Mouse (Mus musculus) thymus, postnatal 25 days (tissue): ENCODE measurements around the gene Chchd1.

Experiments
- DNase-seq: peaks from one replicate; pipeline ENCODE4 v3.0.0; 2022

Chchd1 gene

GRCm38 (mm10) chr14:20702741-20703381 lies at the start of gene Chchd1:
TSS of gene Chchd1 (plus strand) at chr14:20703006.
- peak; percentile 82 for DNase-seq

- DNase-seq: no peak
These were observed 48.0 kb upstream of the Chchd1 start for GRCm38 (mm10) chr14:20654690-20655421.

GRCm38 (mm10) chr14:20655731-20656130 lies 47.1 kb upstream of the Chchd1 start:
- no peak for DNase-seq

GRCm38 (mm10) chr14:20656361-20656760 lies 46.4 kb upstream of the Chchd1 start, which contains the start of gene Myoz1:
TSS of gene Myoz1 (minus strand) at chr14:20656540.
- no peak for DNase-seq

GRCm38 (mm10) chr14:20658326-20658725 lies 44.5 kb upstream of the Chchd1 start:
- peak; percentile 15 for DNase-seq

GRCm38 (mm10) chr14:20658902-20659301 lies 43.9 kb upstream of the Chchd1 start:
- DNase-seq: no peak

- no peak for DNase-seq
These were observed 43.1 kb upstream of the Chchd1 start for GRCm38 (mm10) chr14:20659687-20660086.

DNA sequence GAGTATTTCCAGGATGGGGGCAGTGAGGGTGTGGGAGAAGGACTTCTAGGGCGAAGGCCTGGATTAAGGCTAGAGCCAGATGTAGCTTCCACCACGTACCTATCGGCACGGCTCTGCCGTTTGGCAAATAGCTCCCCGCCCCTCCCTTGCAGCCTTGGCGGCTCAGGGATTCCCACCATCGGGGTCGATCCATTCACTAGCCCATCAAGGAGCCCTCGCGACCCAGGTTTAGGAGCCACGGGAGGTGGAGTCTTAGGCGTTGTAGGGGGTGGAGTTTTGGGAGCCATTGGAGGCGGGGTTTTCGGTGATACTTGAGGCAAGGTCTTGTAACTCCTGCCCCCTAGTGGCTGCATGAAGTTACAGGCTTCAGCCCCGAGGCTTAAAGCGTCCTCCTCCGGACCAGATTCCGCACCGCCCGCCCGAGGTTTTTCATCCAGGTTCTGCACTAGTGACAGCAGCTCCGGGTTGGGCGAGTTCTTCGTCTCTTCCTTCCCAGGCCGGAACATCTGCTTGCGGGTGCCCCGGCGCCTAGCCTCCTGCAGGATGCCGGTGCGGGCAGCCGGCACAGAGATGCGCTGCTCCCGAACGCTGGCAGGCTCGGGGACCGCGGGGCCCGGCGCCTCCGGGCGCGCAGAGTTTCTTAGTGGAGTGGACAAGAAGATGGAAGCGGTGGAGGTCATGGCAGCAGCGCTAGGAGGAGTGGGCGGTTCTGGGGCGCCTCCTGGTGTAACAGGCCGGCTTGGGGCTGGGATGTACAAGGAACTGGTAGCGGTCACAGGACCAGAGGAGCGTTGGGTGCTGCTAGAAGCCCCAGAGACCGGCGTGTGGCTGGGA lies 41.8 kb upstream of the Chchd1 start:
- DNase-seq: peak; percentile 92

GRCm38 (mm10) chr14:20661661-20662331 lies 41.0 kb upstream of the Chchd1 start:
- peak; percentile 11 for DNase-seq

DNA sequence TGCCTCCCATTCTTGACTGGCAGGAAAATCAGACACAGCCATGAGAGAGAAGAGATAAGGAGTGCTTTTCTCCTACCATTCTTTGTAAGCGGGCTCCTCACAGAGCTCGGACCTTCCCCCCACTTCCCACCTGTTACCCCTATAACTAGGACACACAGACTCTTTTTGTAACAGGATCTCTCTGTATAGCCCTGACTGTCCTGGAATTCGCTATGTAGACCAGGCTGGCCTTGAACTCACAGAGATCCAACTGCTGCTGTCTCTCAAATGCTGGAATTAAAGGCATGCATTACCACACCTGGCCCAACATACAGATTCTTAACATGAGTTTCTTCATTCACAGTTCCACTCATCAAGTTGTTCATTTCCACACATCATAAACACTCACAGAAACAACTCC lies 40.1 kb upstream of the Chchd1 start:
- DNase-seq: no peak

- DNase-seq: no peak
These were observed 39.2 kb upstream of the Chchd1 start for GRCm38 (mm10) chr14:20663601-20664000.

GRCm38 (mm10) chr14:20664436-20664835 lies 38.4 kb upstream of the Chchd1 start:
- DNase-seq: no peak

GRCm38 (mm10) chr14:20667469-20667868 lies 35.3 kb upstream of the Chchd1 start:
- no peak for DNase-seq

GRCm38 (mm10) chr14:20668154-20668810 lies 34.5 kb upstream of the Chchd1 start, which contains the start of gene Synpo2l:
TSS of gene Synpo2l (minus strand) at chr14:20668354.
- DNase-seq: no peak

GRCm38 (mm10) chr14:20672990-20673389 lies 29.8 kb upstream of the Chchd1 start:
- DNase-seq: peak; percentile 38

DNA sequence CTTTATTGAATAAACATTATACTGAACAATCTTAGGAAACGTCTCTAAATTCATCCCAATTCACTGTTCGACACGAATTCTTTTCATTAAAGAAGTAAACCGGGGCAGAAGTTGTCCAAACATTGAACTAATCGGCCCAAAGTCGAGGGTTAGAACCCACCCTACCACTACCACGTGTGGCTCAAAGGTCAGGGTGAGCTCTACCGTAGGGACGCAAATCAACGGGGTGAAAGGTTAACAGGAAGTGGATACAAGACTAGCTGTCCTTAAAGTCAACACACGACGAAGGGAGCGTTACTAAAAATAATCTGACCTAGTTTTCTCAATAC lies 29.1 kb upstream of the Chchd1 start:
- peak; percentile 36 for DNase-seq

- peak; percentile 97 for DNase-seq
These were observed 28.6 kb upstream of the Chchd1 start, which contains the start of gene Sec24c for GRCm38 (mm10) chr14:20674064-20674833. TSS of gene Sec24c (plus strand) at chr14:20674308.

- DNase-seq: no peak
These were observed 24.9 kb upstream of the Chchd1 start for GRCm38 (mm10) chr14:20677906-20678305.

DNA sequence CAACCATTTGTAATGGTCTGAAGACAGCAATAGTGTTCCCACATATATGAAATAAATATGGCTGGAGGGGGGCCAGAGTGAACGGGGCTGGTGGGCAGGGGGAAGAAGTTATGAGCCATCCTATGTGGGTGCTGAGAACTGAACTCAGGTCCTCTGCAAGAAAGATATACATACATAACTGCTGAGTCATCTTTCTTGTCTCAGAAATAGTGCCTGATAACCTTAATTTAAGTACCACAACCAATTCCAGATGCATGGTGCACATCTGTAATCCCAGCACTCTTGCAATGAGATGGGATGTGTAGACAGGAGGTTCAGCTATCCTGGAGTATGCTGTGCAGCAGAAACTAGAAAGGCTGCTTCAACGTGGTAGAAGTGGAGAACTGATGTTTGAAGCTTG lies 21.1 kb upstream of the Chchd1 start:
- no peak for DNase-seq

DNA sequence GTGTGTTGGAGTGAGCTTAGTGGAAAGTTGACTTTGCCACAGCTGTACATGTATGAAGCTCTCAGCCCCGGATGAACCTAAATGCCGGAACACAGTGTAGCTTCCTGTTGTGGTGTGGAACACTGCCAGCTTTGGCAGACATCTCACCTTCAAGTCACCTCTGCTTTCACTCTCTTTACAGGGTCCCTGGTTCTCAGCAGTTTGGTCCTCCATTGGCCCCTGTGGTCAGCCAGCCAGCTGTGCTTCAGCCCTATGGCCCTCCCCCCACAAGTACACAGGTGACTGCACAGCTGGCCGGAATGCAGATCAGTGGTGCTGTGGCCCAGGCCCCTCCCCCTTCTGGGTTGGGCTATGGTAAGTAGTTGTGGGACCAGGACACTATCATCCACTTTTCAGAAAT lies 20.3 kb upstream of the Chchd1 start:
- DNase-seq: peak; percentile 78

- DNase-seq: no peak
These were observed 16.2 kb upstream of the Chchd1 start for GRCm38 (mm10) chr14:20686576-20686975.

- DNase-seq: no peak
These were observed 13.8 kb upstream of the Chchd1 start for GRCm38 (mm10) chr14:20689009-20689408.
